In the genomic region with DNA sequence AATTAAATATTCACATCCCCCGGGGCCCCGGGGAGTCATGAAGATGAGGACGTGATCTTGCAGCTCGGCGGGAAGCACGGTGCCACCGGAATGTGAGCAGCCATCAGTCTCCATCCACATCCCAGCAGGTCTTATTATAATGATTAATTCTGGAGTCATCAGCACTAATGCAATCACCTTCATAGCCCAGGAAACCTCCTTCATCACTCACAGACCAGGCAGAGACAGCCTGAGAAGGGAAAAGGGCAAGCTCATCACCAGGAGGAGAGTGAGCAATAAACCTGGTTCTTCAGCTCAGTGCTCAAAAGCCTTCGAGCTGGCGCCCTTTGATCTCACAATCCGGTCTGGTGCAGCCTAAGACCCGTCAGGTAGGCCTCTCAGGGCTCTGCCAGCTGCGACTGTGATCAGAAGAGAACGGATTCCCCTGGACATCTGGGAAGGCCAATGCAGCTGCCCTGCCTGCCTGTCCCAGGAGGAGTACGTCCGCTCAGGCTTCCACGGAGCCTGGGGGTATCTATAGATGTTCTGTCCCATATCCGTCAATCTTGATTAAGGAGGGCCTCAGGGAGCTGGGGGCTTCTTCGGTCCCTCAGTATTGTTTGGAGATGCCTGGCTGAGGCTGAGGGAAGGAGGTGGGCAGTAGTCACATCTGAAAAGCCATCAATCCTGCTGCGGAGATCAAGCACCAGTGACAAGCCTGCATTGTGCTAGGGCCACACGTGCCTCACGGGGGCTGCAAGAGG, we compare ENCODE assay signal across 12 mouse cellular contexts. TPM values are rescaled to one million over a fixed set of nuclear protein-coding genes. Genes with fewer than 3 reads are reported as not detected.
DNase-seq lines count a peak whose midpoint lies in the region; ATAC-seq lines count a peak whose summit lies in the region.
"Had no signal": no experiment of that assay in that cellular context is flagged by ENCODE, and none has a peak within 500 bp of the region (broad histone marks: within the 10 kb centered on the region; RNA-seq: fewer than 3 reads in every experiment).

No protein-coding gene starts in this region.

- no peak overlapping the region for H3K4me2 ChIP-seq in kidney, embryonic 16.5 days (replicated peaks; ENCODE audit: low read depth, low read length)
- no peak overlapping the region for H3K4me2 ChIP-seq in embryonic facial prominence, embryonic 13.5 days
- H3K4me2 ChIP-seq in limb, embryonic 13.5 days (replicated peaks) = no peak overlapping the region
- no peak overlapping the region for H3K4me2 ChIP-seq in neural tube, embryonic 14.5 days (ENCODE audit: low read depth, low read length)

- H3K4me3 ChIP-seq in kidney, embryonic 16.5 days (ENCODE audit: low read length) = no peak overlapping the region
- no peak overlapping the region for H3K4me3 ChIP-seq in embryonic facial prominence, embryonic 13.5 days
- no peak overlapping the region for H3K4me3 ChIP-seq in limb, embryonic 13.5 days
- H3K4me3 ChIP-seq in neural tube, embryonic 14.5 days (ENCODE audit: low read depth, low read length) = no peak overlapping the region
- H3K4me3 ChIP-seq: gastrocnemius, adult 2 months; layer of hippocampus, adult 2 months had no signal

- H3K9ac ChIP-seq in kidney, embryonic 16.5 days (replicated peaks; ENCODE audit: low read length) = no peak overlapping the region
- H3K9ac ChIP-seq in embryonic facial prominence, embryonic 13.5 days = peak overlapping the region; percentile 7; the same call in 1 of the 2 replicates
- peak overlapping the region; percentile 43; the same call in 1 of the 2 replicates for H3K9ac ChIP-seq in limb, embryonic 13.5 days
- no peak overlapping the region for H3K9ac ChIP-seq in neural tube, embryonic 14.5 days (replicated peaks; ENCODE audit: low read depth, low read length)

- H3K27ac ChIP-seq in kidney, embryonic 16.5 days (ENCODE audit: low read length) = no peak overlapping the region
- H3K27ac ChIP-seq in embryonic facial prominence, embryonic 13.5 days = no peak overlapping the region
- no peak overlapping the region for H3K27ac ChIP-seq in limb, embryonic 13.5 days
- peak overlapping the region; percentile 56 for H3K27ac ChIP-seq in neural tube, embryonic 14.5 days (ENCODE audit: low read depth, low read length)
- H3K27ac ChIP-seq: gastrocnemius, adult 2 months; layer of hippocampus, adult 2 months had no signal

- no peaks in the 10 kb centered on the region for H3K36me3 ChIP-seq in kidney, embryonic 16.5 days (ENCODE audit: insufficient read depth, low read length)
- no peaks in the 10 kb centered on the region for H3K36me3 ChIP-seq in embryonic facial prominence, embryonic 13.5 days
- H3K36me3 ChIP-seq in limb, embryonic 13.5 days = no peaks in the 10 kb centered on the region
- H3K36me3 ChIP-seq in neural tube, embryonic 14.5 days (ENCODE audit: control insufficient read depth, insufficient read depth, low read length) = no peaks in the 10 kb centered on the region

- peak; percentile 39 for DNase-seq in kidney, postnatal 10 days
- DNase-seq in ovary, postnatal 14 days (ENCODE audit: low spot score) = no peak
- no peak for DNase-seq in frontal cortex, postnatal 36 days (ENCODE audit: low spot score in 2 of 2)
- DNase-seq in testis, postnatal 10 days (ENCODE audit: low spot score) = no peak
- DNase-seq: cerebellum, adult 8-10 months; gastrocnemius, adult 2 months; lung, adult 2 months had no signal

- H3K27me3 ChIP-seq in kidney, embryonic 16.5 days (ENCODE audit: insufficient read depth, low read length) = peaks cover 8% of the 10 kb centered on the region
- H3K27me3 ChIP-seq in embryonic facial prominence, embryonic 13.5 days = 0 out of 2 replicates have a peak, but pooled peaks cover 4% of the 10 kb centered on the region
- peaks cover 22% of the 10 kb centered on the region for H3K27me3 ChIP-seq in limb, embryonic 13.5 days
- no peaks in the 10 kb centered on the region for H3K27me3 ChIP-seq in neural tube, embryonic 14.5 days (ENCODE audit: control insufficient read depth, insufficient read depth, low read length)

- H3K4me1 ChIP-seq in kidney, embryonic 16.5 days (ENCODE audit: insufficient read depth, low read length) = no peaks in the 10 kb centered on the region
- peaks cover 7% of the 10 kb centered on the region for H3K4me1 ChIP-seq in embryonic facial prominence, embryonic 13.5 days
- no peaks in the 10 kb centered on the region for H3K4me1 ChIP-seq in limb, embryonic 13.5 days
- peaks cover 17% of the 10 kb centered on the region; the same call in 1 of the 2 replicates for H3K4me1 ChIP-seq in neural tube, embryonic 14.5 days (ENCODE audit: control insufficient read depth, insufficient read depth, low read length)

- no peak for ATAC-seq in kidney, embryonic 16.5 days (ENCODE audit: low FRiP score, low TSS enrichment)
- ATAC-seq in embryonic facial prominence, embryonic 13.5 days (ENCODE audit: insufficient number of reproducible peaks, insufficient read depth, low FRiP score, low TSS enrichment, low read depth) = no peak
- ATAC-seq in limb, embryonic 13.5 days (ENCODE audit: low FRiP score, low read depth) = no peak
- peak; percentile 57 for ATAC-seq in neural tube, embryonic 14.5 days (ENCODE audit: low read depth)

- WGBS in kidney, embryonic 16.5 days = 19% methylated on average over 21 of the region's 21 CpGs
- 30% methylated on average over 21 of the region's 21 CpGs for WGBS in embryonic facial prominence, embryonic 13.5 days
- 14% methylated on average over 21 of the region's 21 CpGs for WGBS in limb, embryonic 13.5 days
- WGBS in neural tube, embryonic 14.5 days = 3% methylated on average over 21 of the region's 21 CpGs

- H3K9me3 ChIP-seq in kidney, embryonic 16.5 days (ENCODE audit: low read length) = no peaks in the 10 kb centered on the region
- no peaks in the 10 kb centered on the region for H3K9me3 ChIP-seq in embryonic facial prominence, embryonic 13.5 days
- H3K9me3 ChIP-seq in limb, embryonic 13.5 days = no peaks in the 10 kb centered on the region
- no peaks in the 10 kb centered on the region for H3K9me3 ChIP-seq in neural tube, embryonic 14.5 days (ENCODE audit: control insufficient read depth, low read length)

RNA-seq across cellular contexts. Expression of a gene that starts 12.2 kb away (rescaled TPM):
- 53.8 and 62.5 TPM in 2 replicates for polyA plus RNA-seq in kidney, embryonic 16.5 days (2015; fragmentation: Nextera tagmentation; extraction: Ambion mirVana)
- polyA plus RNA-seq in embryonic facial prominence, embryonic 13.5 days (2015; fragmentation: Nextera tagmentation; extraction: Ambion mirVana) = 743 and 842 TPM in 2 replicates
- 572 and 589 TPM in 2 replicates for polyA plus RNA-seq in limb, embryonic 13.5 days (2015; fragmentation: Nextera tagmentation; extraction: Ambion mirVana)
- polyA plus RNA-seq in neural tube, embryonic 14.5 days (2014; fragmentation: Nextera tagmentation; extraction: Ambion mirVana) = 589 and 733 TPM in 2 replicates

RNA-seq across cellular contexts. Expression of a gene that starts 18.1 kb away (rescaled TPM):
- 149 and 153 TPM in 2 replicates for polyA plus RNA-seq in kidney, embryonic 16.5 days (2015; fragmentation: Nextera tagmentation; extraction: Ambion mirVana)
- 156 and 167 TPM in 2 replicates for polyA plus RNA-seq in embryonic facial prominence, embryonic 13.5 days (2015; fragmentation: Nextera tagmentation; extraction: Ambion mirVana)
- 156 and 174 TPM in 2 replicates for polyA plus RNA-seq in limb, embryonic 13.5 days (2015; fragmentation: Nextera tagmentation; extraction: Ambion mirVana)
- polyA plus RNA-seq in neural tube, embryonic 14.5 days (2014; fragmentation: Nextera tagmentation; extraction: Ambion mirVana) = 76.3 and 91.0 TPM in 2 replicates

RNA-seq across cellular contexts. Expression of a gene that starts 53.7 kb away (rescaled TPM):
- 3.1 and 3.7 TPM in 2 replicates for polyA plus RNA-seq in kidney, embryonic 16.5 days (2015; fragmentation: Nextera tagmentation; extraction: Ambion mirVana)
- 7.3 and 8.2 TPM in 2 replicates for polyA plus RNA-seq in embryonic facial prominence, embryonic 13.5 days (2015; fragmentation: Nextera tagmentation; extraction: Ambion mirVana)
- polyA plus RNA-seq in limb, embryonic 13.5 days (2015; fragmentation: Nextera tagmentation; extraction: Ambion mirVana) = 8.9 and 11.5 TPM in 2 replicates
- polyA plus RNA-seq in neural tube, embryonic 14.5 days (2014; fragmentation: Nextera tagmentation; extraction: Ambion mirVana) = 7.4 and 8.5 TPM in 2 replicates

Comparison
In these comparisons a context has a peak if more than half of its experiments do, and no peak if none do; other contexts are left out.
1. H3K9ac ChIP-seq: peak in embryonic facial prominence, embryonic 13.5 days (single experiment) and limb, embryonic 13.5 days (single experiment); none in kidney, embryonic 16.5 days (single experiment) and neural tube, embryonic 14.5 days (single experiment).